Comparison of ENCODE assay signal across 8 mouse cellular contexts in genomic region chr6:125572291-125573188, GRCm38 (mm10). TPM values are rescaled to one million over a fixed set of nuclear protein-coding genes. Genes with fewer than 3 reads are reported as not detected.
DNase-seq lines count a peak whose midpoint lies in the region; ATAC-seq and TF ChIP-seq lines count a peak whose summit lies in the region.

No protein-coding gene starts in this region.

- H3K27ac ChIP-seq in embryonic facial prominence, embryonic 10.5 days (replicated peaks), result peak overlapping the region; percentile 85
- H3K27ac ChIP-seq in intestine, postnatal 0 days (ENCODE audit: low read depth, low read length), result peak overlapping the region; percentile 72
- no peak overlapping the region for H3K27ac ChIP-seq in midbrain, embryonic 11.5 days (ENCODE audit: low read depth, low read length)

- intact Hi-C loops in left cerebral cortex, postnatal 4 days (cut with DNase I), result no loop called here

- no peak overlapping the region for H3K9ac ChIP-seq in intestine, postnatal 0 days (ENCODE audit: low read depth, low read length)
- peak overlapping the region; percentile 42 for H3K9ac ChIP-seq in midbrain, embryonic 11.5 days (ENCODE audit: low read length)

- H3K9me3 ChIP-seq in embryonic facial prominence, embryonic 10.5 days, result no peaks in the 10 kb centered on the region
- H3K9me3 ChIP-seq in intestine, postnatal 0 days (ENCODE audit: control insufficient read depth), result no peaks in the 10 kb centered on the region
- H3K9me3 ChIP-seq in midbrain, embryonic 11.5 days (ENCODE audit: control insufficient read depth, low read length), result no peaks in the 10 kb centered on the region

- 47% methylated on average over 18 of the region's 18 CpGs for WGBS in embryonic facial prominence, embryonic 10.5 days
- 32% methylated on average over 18 of the region's 18 CpGs for WGBS in intestine, postnatal 0 days
- 42% methylated on average over 18 of the region's 18 CpGs for WGBS in midbrain, embryonic 11.5 days

- H3K4me2 ChIP-seq in intestine, postnatal 0 days (replicated peaks; ENCODE audit: low read depth), result peak overlapping the region; percentile 51
- peak overlapping the region; percentile 57 for H3K4me2 ChIP-seq in midbrain, embryonic 11.5 days

- TF ChIP-seq CTCF in intestine, postnatal 0 days (IDR thresholded peaks at IDR 0.05; ENCODE audit: low read depth), result no peak

- DNase-seq in ZHBTc4 (ENCODE audit: low read depth, low spot score), result peak; percentile 78
- no peak for DNase-seq in embryonic facial prominence, embryonic 10.5 days (ENCODE audit: low spot score)
- DNase-seq in left cerebral cortex, postnatal 4 days, result peak; percentile 92
- DNase-seq in midbrain, embryonic 11.5 days (ENCODE audit: low spot score, missing footprints), result peak; percentile 93
- peak; percentile 60 for DNase-seq in spleen, adult 12 weeks (ENCODE audit: low spot score)
- DNase-seq in embryo, embryonic 9.5 days (ENCODE audit: extremely low spot score), result no peak

- H3K27me3 ChIP-seq in embryonic facial prominence, embryonic 10.5 days (replicated peaks; ENCODE audit: low read depth, poor library complexity, severe bottlenecking), result no peaks in the 10 kb centered on the region
- no peaks in the 10 kb centered on the region for H3K27me3 ChIP-seq in intestine, postnatal 0 days (replicated peaks; ENCODE audit: control insufficient read depth, insufficient read depth, low read length)
- H3K27me3 ChIP-seq in midbrain, embryonic 11.5 days (ENCODE audit: control insufficient read depth, insufficient read depth, low read length), result no peaks in the 10 kb centered on the region

- H3K4me3 ChIP-seq in embryonic facial prominence, embryonic 10.5 days, result peak overlapping the region; percentile 55
- peak overlapping the region; percentile 7; the same call in 1 of the 2 replicates for H3K4me3 ChIP-seq in intestine, postnatal 0 days (ENCODE audit: low read depth, low read length)
- peak overlapping the region; percentile 17 for H3K4me3 ChIP-seq in midbrain, embryonic 11.5 days (ENCODE audit: low read depth, low read length)

- H3K36me3 ChIP-seq in embryonic facial prominence, embryonic 10.5 days (replicated peaks), result no peaks in the 10 kb centered on the region
- no peaks in the 10 kb centered on the region for H3K36me3 ChIP-seq in intestine, postnatal 0 days (ENCODE audit: control insufficient read depth, insufficient read depth)
- H3K36me3 ChIP-seq in midbrain, embryonic 11.5 days (ENCODE audit: control insufficient read depth, insufficient read depth, low read length), result no peaks in the 10 kb centered on the region

- H3K4me1 ChIP-seq in embryonic facial prominence, embryonic 10.5 days, result peaks cover 20% of the 10 kb centered on the region
- peaks cover 13% of the 10 kb centered on the region; the same call in 1 of the 2 replicates for H3K4me1 ChIP-seq in intestine, postnatal 0 days (replicated peaks; ENCODE audit: control insufficient read depth, insufficient read depth, low read length)
- H3K4me1 ChIP-seq in midbrain, embryonic 11.5 days (ENCODE audit: control insufficient read depth, insufficient read depth, low read length), result peaks cover 10% of the 10 kb centered on the region; the same call in 1 of the 2 replicates

- peak; percentile 83 for ATAC-seq in granulocyte monocyte progenitor cell, adult 5-6 weeks (replicated peaks; ENCODE audit: poor library complexity, severe bottlenecking)
- peak; percentile 48 for ATAC-seq in intestine, postnatal 0 days
- ATAC-seq in midbrain, embryonic 11.5 days (ENCODE audit: low FRiP score), result peak; percentile 40; the same call in 1 of the 2 replicates

RNA-seq across cellular contexts. Expression of gene Vwf, which starts 26.0 kb away (rescaled TPM):
- polyA plus RNA-seq in embryonic facial prominence, embryonic 10.5 days (2016; fragmentation: Nextera tagmentation; extraction: Ambion mirVana), result 5.5 and 8.6 TPM in 2 replicates
- total RNA-seq in granulocyte monocyte progenitor cell, adult 5-6 weeks (2014; fragmentation: Nextera tagmentation), result 0.43 and 5.1 TPM in 2 replicates
- 0.10 and 0.39 TPM in 2 replicates for total RNA-seq in granulocyte monocyte progenitor cell, adult 5-6 weeks (2017)
- polyA plus RNA-seq in intestine, postnatal 0 days (2015; fragmentation: Nextera tagmentation; extraction: Ambion mirVana), result 10.6 and 13.2 TPM in 2 replicates
- total RNA-seq in left cerebral cortex, postnatal 4 days (2021), result 10 to 100 TPM; 24.1 to 28.2 TPM
- polyA plus RNA-seq in midbrain, embryonic 11.5 days (2014; fragmentation: Nextera tagmentation; extraction: Ambion mirVana), result 13.9 and 15.8 TPM in 2 replicates

Comparison
In these comparisons a context has a peak if more than half of its experiments do, and no peak if none do; other contexts are left out.
1. DNase-seq: peak in ZHBTc4 (single experiment), left cerebral cortex, postnatal 4 days (single experiment), midbrain, embryonic 11.5 days (single experiment) and spleen, adult 12 weeks (single experiment); none in embryonic facial prominence, embryonic 10.5 days (single experiment) and embryo, embryonic 9.5 days (single experiment).
2. Peak in every context shown above with its lines, with median percentiles within 50 percentile points of each other: H3K4me3 ChIP-seq and ATAC-seq.